Mouse (Mus musculus) lung, postnatal 36 days (tissue): ENCODE results near the gene Lhpp.
A peak's percentile ranks its signal among the peaks of the same experiment; 100 is the strongest.

Experiments used
- DNase-seq: peaks from one replicate; pipeline ENCODE4 v3.0.0; 2022; ENCODE audit warnings: mixed read lengths

Gene Lhpp

DNA sequence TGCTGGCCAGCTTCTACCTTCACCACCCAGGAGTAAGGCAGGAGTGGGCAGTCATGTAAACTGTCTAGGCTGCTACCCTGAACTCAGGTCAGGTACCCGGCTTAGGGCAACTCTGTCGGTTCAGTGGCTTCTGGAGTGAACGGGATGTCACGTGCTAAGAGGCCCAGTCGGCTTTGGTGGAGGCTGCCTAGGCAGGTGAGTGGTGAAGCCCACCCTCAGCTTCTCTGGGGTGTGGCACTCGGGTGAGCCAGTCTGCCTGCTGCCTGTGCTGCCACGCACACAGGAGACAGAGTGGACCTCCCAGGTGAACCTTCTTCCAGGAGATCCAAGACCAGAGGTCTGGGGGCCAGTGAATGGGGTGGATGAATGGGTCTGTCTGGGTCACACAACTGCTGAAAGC is 102.5 kb downstream of the Lhpp start:
- no peak for DNase-seq

DNA sequence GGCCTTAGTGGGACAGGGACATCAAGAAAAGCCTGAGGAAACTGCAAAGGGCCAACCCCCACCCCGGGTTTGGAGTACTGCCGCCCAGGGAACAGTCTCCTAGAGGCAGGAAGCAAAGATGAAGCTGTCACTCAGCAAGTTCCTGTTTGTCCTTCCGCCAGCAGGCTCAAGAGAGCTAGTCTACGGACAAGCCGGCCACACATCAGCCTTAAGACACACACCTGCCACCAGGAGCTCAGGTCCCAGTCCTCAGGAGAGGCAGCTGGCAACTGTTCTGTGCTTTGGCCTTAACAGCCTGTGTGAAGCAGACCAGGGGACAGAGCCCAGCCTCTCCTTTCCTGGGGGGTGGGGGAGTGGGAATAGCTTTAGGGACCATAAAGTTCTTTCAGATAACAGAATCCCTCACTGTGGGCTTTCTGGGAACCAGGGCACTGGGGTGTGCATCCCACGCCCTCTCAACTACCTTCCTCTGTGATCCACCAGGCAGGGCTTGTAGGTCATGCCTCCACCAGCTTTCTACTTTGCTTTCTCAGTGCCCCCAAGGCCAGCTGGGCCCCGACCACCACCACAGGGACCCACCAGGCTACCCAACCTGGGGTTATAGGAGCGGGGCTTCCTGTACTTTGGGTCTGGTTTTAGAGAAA is 103.2 kb downstream of the Lhpp start:
- DNase-seq: peak; percentile 84

DNA sequence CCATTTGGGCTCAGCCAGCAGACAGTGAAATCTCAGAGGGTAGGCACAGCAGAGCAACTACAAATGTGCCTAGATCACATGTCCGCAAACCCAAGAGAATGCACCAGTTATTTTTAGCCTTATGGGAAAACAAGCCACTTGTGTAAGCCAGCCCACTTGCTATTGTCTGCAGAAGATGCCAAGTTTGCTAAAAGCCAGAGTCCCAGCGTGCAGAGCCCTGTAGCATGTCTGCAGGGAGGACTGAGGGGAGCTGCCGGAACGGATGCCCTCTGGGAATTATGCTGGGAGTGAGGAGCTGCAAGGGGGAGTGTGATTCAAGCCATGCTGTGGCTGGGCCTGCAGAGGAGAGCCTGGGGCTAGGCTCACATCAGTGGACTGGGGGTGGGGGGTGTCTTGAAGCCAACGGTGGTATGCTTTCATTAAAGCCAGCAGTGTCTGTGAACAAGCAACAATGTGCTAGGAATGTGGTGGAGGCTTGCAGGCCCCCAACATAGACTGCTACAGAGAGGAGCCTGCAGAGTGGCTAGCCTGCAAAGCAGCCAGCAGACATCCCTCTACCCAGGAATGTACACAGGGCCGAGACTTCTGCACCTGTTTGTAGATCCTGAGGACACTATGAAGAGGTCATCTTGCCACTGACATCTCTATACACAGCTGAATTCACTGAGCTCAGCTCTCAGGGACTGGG is 103.9 kb downstream of the Lhpp start:
- DNase-seq: peak; percentile 80

DNA sequence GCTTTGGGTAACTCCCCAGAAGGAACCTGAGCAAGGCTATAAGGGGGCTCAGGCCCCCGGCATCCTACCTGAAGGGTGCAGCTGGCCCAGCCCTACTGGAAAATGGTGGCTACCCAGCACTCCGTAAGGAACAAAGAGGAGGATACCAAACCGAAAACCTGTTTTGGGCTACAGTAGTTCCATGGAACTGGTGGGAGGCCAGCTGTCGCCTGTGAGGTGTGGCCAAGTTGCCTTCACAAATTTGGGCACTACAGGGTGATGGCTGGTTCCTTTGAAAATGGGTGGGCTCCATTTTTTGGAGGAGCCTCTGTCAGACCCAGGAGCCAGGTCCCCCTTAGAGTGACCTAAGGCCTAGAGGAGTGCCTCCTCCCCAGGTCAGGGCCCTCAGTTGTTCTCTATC is 104.8 kb downstream of the Lhpp start:
- no peak for DNase-seq

DNA sequence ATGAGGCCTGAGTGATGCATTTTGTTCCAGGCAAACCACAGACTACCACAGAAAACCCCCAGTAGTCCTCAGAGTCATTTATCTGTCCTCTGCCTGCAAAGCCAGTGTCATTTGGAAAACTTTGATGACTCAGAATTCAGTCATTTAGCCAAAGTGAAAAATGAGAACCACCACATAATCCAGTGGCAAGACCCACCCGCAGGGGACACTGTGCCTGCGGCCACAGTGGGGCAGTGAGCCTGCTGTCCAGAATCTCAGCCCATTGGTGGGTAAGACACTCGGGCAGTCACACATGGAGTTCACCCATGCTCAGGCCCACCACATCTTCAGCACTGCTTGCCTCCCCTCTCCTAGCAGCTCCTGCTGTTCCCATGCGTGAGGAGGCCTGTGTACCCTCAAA is 109.1 kb downstream of the Lhpp start:
- no peak for DNase-seq

DNA sequence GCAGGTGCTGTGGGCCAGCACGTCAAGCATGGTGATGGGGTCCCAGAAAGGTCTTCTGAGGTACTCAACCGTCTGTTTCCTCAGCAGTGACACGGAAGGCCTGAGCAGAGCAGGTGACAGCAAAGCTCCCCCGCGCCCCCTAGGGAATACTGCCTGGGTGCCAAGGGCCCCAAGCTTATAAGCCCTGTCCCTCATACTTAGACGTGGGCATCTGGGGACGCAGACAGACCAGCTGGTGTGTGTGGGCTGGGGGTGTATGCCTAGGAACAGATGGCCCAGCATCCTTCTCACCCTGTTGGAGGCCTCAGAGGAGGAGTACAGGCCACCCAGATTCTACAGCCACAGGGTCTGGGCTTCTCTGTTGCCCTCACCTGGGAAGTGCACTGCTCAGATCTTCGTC is 110.1 kb downstream of the Lhpp start:
- DNase-seq: peak; percentile 53

DNA sequence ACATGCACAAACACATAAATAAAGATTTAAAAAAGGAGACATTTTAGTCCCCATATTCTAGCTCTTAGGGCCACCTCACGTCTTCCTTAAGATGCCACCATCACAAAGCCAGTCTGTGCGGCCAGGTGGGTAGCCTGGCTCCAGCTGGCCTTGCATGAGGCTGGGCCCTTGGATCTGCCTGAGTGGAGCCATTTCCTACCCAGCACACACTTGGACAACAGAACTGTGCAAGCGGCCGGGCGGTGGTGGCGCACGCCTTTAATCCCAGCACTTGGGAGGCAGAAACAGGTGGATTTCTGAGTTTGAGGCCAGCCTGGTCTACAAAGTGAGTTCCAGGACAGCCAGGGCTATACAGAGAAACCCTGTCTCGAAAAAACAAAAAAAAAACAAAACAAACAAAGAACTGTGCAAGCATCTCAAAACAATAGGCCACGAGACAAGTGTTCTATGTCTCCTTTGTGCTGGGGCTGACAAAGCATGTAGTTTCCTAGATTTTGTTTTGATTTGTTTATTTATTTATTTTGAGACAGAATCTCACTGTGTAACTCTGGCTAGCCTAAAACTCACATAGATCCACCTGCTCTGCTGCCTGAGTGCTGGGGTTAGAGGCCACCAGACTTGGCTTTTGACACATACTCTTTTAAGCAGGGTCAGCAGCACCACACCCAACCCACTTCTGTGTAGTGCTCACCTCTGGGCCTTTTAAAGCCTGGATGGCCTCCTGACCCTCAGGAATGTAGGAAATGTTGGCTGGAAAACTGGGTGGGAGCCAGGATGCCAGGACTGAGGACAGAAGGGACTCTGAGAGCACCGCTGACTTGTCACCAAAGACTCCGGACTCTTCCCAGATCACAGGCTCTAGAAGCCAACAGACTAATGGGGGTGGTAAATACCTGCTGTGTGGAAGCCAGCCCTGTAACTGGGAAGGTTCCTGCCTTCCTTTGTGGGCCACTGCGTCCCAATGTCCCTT is 112.2 kb downstream of the Lhpp start:
- DNase-seq: peak; percentile 72

DNA sequence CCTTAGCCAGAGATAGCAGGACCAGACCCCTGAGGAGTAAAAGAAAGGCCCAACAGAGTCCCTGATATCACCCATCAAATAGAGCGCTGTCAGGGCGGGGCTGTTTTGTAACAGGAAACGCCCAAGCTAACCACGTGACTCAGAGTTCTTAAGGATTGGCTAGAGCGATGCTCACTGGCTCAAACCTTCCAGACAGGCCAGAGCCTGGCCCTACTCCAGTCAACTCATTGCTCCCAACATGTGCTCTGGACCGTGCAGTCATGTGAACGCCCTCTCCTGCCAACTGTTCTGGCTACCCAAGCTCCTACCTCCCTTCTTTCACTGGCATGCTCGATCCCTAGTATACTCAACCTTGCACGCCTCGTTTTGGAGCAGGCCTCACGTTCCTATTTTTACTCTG is 113.5 kb downstream of the Lhpp start:
- peak; percentile 93 for DNase-seq

DNA sequence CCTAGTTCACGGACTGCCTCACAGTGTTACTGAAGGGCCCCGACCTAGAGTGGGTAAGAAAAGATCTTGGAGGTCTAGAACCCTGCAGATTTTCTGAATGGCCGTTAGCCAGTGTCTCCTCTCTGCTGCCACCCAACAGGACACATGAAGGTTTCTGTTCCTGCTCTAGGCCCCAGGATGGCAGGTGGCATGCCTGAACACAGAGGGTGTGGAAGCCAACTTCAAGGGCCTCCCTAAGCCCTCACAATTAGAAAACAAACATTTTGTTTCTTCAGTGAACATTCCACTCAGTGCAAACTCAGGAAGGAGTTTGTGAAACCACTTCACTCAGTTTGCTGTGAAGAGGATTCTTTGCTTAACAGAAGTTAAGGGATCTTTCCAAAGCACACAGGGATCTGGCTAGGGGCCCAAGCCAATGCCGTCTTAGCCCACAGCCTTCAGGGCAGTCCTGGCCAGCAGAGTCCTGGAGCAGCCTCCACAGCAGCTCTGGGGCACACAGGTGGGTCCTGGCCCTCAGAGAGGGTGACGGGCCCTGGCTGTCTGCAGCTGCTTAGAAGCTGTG is 114.1 kb downstream of the Lhpp start:
- DNase-seq: peak; percentile 91

DNA sequence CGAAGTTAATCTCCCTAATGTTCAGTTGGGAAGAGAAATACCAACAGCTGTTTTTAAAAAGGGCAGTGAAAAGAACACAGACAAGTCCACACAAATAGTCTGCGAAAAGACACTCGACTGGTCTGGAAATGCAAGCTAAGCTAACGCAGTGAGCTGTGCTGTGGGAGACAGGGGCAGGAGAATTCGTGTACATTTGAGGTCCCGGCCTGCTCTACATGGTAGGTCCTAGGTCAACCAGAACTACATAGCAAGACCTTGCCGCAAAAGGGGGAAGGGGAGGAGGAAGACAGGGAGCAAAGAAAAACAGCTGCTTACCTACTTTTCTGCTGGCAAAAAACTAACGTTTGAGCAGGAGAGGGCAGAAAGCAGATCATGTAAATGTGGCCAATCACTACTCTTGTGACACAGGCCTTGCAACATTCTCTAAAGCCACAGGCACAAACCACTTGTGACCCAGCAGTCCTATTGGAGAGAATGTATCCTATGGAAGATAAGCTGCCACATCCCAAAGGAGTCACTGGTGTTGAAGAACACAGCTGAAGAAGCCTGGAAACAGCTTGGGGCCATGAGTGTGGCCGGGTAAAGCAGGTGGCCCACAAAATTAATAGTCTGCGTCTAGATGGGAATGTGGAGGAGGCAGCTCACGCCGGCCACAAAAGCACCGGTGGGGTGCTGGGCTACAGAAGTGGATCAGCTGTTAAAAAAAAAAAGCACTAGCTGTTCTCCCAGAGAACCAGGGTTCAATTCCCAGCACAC is 115.8 kb downstream of the Lhpp start:
- DNase-seq: peak; percentile 78

DNA sequence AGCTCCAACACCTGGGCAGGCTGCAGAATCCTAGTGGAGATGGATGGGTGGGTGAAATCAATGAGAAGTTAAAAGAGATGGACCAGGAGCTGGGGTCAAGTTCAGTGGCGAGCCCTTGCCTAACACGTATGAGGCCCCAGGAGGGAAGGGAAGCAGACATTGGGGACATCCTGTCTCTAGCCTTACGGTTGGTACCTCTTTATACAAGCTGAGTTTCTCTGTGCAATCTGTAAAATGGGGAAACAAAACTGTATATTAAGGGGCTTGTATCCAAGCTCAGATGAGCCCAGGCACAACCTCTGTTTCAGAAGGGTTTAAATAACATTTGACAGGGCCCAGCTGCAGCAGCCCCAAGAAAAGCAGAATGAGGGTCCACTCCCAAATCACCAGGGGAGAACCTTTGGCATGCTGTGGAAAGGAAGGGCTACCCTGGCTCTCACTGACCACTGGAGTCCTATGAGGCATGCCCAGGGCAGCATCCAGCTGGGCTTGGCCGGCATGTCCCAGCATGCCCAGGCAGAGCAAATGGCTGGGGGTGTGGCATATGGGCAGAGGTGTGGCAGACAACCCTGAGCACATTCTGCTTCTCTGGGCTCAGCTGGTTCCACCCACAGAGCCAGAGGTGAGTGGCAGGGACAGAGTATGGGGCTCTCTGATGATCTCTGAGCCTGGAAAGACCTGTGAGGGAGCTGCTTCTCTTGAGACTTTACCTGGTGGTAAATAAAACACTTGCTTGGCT is 118.8 kb downstream of the Lhpp start:
- peak; percentile 75 for DNase-seq

DNA sequence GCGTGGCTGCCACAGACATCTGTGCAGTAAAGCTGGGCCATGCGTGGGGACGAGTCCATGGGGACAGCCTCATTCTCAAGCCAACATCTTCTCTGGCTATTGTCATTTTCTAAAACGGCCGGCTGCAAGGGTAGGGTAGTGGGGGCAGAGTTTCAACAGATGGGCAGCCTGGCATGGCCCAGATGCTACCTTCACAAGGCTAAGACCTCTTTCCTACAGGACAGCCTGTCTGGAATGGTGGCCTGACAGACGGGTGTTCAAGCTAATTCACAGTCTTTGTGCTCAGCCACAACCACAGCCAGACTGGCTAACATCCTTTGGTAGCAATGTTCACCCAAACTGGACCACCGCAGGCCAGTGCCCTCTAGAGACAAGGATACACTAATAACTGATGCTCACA is 120.1 kb downstream of the Lhpp start:
- DNase-seq: no peak

DNA sequence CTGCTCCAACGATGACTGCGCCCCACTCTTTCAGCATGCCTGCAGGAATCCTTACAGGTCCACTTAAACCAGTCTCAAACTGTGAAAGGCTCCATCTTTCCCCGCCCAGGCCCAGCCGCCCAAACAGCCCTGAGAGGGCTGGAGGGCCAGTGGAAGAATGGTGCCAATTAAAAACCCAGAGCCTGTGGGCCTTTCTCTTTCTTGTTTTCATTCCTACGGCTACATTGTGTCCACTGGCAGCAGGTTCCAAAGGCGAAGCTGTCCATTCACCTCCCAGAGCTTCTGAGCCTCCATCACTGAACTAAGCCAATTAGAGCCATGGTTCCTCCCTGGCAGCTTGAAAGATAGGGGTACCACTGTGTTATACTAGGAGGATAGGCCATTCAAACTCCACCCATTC is 121.1 kb downstream of the Lhpp start:
- DNase-seq: no peak

DNA sequence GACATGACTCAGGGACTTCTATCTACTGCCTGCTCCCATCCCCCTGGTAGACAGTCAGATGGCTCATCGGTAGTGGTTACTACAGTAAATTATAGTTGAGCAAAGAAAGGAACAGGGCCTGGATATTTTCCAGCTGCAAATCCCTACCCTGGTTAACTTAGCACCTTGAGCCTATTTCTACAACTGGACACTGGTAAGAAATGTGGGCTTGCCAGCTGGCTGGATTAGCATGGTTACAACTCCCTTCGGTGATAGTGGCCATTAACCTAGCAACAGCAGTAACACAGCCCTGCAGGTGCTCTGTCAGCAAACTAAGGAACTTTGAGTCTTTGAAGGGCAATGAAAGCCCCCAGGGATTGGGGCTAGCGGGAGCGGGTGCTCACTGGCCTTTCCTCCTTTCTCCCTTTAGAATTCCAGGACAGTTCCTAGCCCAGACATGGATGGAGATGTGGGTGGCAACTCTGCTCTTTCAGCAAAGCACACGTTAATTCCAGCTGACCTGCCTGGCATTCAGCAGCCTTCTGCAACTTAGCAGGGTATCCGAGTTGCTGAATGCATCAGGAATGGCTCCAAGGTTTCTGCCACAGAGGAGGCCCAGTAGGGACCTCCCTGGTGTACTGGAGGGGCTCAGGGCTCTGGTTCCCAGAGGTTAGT is 121.8 kb downstream of the Lhpp start:
- DNase-seq: no peak

DNA sequence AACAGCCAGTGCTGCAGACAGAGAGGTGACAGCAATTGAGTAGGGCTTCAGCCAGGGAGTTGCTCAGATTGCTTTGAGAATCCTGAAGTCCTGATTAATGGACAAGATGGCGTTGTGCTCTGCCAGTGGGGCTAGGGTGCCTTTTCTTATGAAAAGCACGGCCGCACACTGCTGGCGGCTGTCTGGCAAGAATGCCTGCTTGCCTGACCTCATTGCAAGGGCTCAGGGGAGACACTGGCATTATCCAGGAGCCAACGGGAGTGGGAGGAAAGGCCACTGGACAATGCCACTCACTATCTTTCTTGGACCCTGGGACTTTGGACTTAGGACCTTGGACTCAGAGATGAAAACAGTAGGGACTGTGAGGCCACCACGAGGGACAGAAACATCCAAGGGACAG is 123.1 kb downstream of the Lhpp start:
- no peak for DNase-seq

DNA sequence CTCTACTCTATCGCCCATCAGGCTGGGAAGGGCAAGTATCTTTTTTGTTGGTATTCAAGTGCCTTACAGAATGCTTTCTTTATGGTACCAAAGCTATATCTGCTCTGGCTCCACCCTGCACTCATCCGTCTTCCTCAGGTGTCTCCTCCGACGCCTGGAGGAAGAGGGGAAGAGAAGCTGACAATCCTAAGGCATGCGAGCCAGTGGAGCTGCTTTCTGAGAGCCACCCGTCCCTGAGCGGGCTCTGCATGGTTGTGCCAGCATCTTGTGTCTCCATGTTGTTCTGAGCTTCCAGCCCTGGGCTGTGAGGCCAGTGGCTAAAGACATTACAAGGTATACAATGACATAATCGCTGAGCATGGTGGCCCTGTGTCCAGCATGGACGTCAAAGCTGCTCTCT is 123.8 kb downstream of the Lhpp start:
- no peak for DNase-seq

DNA sequence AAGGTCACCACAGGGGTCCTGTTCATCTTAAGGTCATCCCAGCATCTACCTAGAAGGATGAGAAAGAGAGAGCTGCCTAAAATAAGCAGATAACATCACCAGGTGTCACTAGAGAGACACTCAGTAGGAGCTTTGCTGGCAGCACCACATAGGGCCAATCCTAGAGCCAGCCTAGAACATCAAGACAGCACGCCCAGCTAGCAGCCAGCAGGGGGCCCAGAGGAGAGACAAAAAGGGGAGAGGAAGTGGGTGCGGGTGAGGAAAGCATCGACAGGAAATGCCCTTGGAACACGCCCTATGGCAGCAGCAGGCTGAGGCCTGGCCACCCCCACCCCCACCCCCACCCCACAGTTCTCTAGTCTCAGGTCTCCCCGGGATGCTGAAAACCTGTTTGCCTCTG is 124.7 kb downstream of the Lhpp start:
- peak; percentile 91 for DNase-seq

DNA sequence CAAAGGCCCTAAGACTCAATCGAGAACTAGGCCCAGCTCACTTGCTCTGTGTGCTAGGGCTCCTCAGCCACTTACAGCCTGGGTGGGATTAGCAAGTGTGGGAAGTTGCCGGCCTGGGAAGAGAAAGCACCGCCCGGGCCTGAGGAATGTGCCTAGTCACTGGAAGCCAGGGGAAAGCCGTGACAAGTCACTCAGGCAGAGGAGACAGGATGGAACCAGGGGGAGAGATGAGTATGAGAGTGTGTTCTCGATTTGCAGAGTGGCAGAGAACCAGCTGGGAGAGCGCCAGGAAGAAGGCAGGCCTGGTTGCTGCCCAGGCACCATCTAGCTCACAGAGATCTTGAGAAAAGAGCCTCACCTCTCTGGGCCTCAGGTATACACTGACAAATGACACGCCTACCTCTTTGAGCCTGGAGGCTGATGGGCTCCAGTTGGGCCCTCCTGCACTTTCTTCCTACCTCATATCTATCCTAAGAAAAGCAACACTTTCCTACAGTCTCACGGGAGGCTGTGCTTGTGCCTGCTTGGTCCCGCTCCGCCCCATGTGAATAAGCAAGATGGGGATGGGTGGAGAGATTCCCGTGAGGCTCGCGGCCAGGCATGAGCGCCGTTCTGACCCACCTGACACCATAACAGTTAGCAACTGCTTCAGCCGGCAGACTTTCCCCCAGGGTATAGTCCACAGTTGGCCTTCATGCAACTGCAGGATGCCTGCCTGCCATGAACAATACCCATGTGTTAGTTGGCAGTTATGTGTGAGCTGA is 125.8 kb downstream of the Lhpp start:
- DNase-seq: peak; percentile 83

DNA sequence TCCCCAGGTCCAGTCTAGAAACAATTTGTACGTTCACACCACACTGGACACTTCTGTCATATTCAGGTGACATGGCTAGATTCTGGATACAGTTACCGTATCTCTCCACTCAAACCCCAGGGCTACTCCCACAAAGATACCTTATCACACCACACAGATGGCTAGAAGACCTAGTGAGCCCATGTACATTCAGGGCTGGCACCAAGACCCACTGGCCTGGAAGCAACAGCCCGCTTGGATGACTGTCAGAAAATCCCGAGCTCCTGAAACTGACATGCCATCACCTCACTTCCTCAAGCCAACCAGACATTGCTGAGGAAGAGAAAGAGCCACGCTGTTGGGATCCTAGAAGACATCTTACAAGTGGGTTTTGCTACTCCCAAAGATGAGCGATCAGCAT is 128.4 kb downstream of the Lhpp start:
- DNase-seq: no peak

DNA sequence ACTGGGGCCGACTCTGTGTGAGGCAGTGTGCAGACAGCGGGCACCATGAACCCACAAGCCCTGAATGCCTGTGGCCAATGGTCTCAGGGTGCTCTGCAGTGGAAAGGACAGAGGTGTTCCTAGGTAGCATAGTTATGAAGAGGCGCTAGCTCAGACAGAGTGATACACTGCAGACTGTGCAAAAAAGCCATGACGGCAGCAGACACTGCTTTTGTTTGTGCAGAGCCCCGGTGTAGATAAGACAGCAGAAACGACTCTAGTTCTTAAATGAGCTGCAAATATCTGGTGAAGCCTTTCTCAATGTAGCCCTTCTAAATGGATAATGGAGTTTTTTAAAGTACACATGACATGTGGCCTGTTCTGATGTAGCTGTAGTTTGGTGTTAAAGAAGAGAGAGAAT is 129.4 kb downstream of the Lhpp start:
- DNase-seq: no peak

DNA sequence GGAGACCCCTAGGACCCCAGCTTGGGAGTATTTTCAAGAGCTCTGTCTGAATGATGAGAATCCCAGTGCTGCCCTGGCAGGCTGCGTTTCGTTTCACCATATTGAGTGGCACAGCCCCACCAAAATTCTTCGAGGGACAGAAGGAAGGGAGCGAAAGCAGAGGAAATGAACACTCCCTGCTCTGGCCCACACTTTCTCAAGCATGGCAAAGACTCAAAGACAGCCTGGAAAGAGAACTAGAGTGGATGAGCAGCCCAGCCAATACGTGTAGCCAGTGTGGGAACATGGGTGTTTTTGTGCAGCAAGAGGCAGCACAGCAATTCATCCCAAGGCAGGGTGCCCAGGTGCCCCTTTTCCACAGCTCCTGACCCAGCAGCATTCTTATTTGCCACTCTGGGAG is 132.5 kb downstream of the Lhpp start:
- DNase-seq: no peak
